Mouse (Mus musculus) liver, adult 2 months (tissue): ENCODE measurements at regions not wholly inside any gene's neighbourhood (a gene's known extent, or its start where the extent isn't known, plus 50 kb on each side); places are given as distances from the start of the nearest gene placed in this dataset.

ENCODE experiments used
- CTCF ChIP-seq: fragments of 200-500 bp; IDR thresholded peaks from 2 replicates; pipeline ENCODE4 v1.5.1; 2011; ENCODE audit warnings: low read depth, low read length, control low read depth
- POLR2A ChIP-seq: fragments of 200-500 bp; IDR thresholded peaks from 2 replicates; pipeline ENCODE4 v1.6.1; 2011; ENCODE audit warnings: low read length, control low read depth; ENCODE audit not compliant: insufficient read depth; ENCODE audit errors: extremely low read depth

DNA sequence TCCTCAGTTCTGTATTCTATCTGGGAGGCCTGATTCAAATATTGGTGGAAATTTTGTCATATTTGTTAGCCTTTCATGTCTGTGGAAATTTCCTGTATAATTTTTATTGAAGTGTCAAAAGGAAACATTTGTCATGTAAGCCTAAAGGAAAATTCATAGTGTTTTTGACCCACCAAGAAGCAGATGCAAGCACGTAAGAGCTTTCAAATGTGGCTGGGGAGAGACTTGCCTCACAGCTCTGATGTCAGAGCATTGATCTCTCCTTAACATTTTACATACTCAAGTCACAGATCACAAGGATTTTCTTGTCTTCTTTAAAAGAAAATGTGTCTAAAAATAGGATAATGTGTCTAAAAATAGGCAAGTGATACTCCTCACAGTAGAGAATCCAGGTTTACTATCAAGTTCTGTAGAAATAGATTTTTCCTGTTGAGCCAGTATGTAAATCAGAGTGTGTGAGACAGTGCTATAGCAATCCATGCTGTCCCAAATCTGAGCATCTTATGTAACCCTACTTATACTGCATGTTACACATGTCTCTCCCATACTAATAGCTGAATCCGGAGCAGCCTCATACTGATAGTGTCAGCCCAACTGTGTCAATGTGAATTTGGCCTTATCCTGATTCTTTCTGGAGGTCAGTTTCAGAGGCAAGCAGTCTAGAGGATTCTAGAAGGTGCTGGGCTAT, 110.0 kb upstream of the Runx1 start:
- TF ChIP-seq POLR2A = no peak
- TF ChIP-seq CTCF = no peak
